Mouse (Mus musculus) heart, adult 2 months (tissue): ENCODE measurements around the gene Batf2. TPM values are rescaled to one million over a fixed set of nuclear protein-coding genes. Genes with fewer than 3 reads are reported as not detected.
A peak's percentile ranks its signal among the peaks of the same experiment; 100 is the strongest.
"Not testable (repeated sequence)": the region's sequence is repeated elsewhere in the genome, so short reads cannot be mapped to it uniquely, and the experiment has no call there.

ENCODE experiments used
- DNase-seq, 2 experiments: peaks; one replicate each; pipeline ENCODE4 v3.0.0; 2021
- H3K27ac ChIP-seq: fragments of 200-600 bp; 2 replicates; pipeline ENCODE4 v1.8.1; 2022
- H3K27me3 ChIP-seq: fragments of 200-500 bp; 2 replicates; pipeline ENCODE4 v1.6.1; 2012; ENCODE audit warnings: mild to moderate bottlenecking, low read length, inconsistent platforms, mixed read lengths; ENCODE audit not compliant: control insufficient read depth, insufficient read depth
- H3K36me3 ChIP-seq: fragments of 200-500 bp; 2 replicates; pipeline ENCODE4 v1.6.1; 2012; ENCODE audit warnings: low read length, inconsistent platforms; ENCODE audit not compliant: control insufficient read depth, insufficient read depth
- H3K4me1 ChIP-seq: fragments of 200-500 bp; 2 replicates; pipeline ENCODE4 v1.6.1; 2011; ENCODE audit warnings: low read length; ENCODE audit not compliant: control insufficient read depth, insufficient read depth
- H3K4me3 ChIP-seq: fragments of 200-600 bp; 2 replicates; pipeline ENCODE4 v1.8.1; 2022
- H3K79me2 ChIP-seq: fragments of 200-500 bp; replicated peaks from 2 replicates; pipeline ENCODE4 v1.6.1; 2012; ENCODE audit warnings: mild to moderate bottlenecking, inconsistent platforms, low read length, moderate library complexity, mixed read lengths; ENCODE audit not compliant: control insufficient read depth, insufficient read depth
- H3K9ac ChIP-seq: fragments of 200-500 bp; 2 replicates; pipeline ENCODE4 v1.6.1; 2012; ENCODE audit warnings: low read depth, mild to moderate bottlenecking, control low read depth, inconsistent platforms, low read length, mixed read lengths
- CTCF ChIP-seq: fragments of 200-600 bp; IDR thresholded peaks from 2 replicates; pipeline ENCODE4 v1.8.1; 2022; ENCODE audit warnings: antibody characterized with exemption, mild to moderate bottlenecking, moderate library complexity
- EP300 ChIP-seq: fragments of 200-500 bp; IDR thresholded peaks from 2 replicates; pipeline ENCODE4 v1.6.1; 2011; ENCODE audit warnings: low read depth, low read length, control low read depth; ENCODE audit not compliant: insufficient read depth
- POLR2A ChIP-seq: fragments of 200-500 bp; IDR thresholded peaks from 2 replicates; pipeline ENCODE4 v1.6.1; 2011; ENCODE audit warnings: mild to moderate bottlenecking, low read depth, low read length, control low read depth; ENCODE audit not compliant: insufficient read depth
- WGBS: fragments of 180-500 bp; shearing (Covaris S2); methylation state at CpG from one replicate; pipeline ENCODE4 v1.1.7; 2018; 5-methylcytosine and 5-hydroxymethylcytosine counted together
- intact Hi-C: fragments of 180-260 bp; cut with DNase I; formaldehyde crosslinking; loops from one replicate; pipeline ENCODE4 v1.15.1; 2025
- polyA plus RNA-seq: library from polyadenylated mRNA; depleted of rRNA; stranded (reverse); fragments of >200 nt; gene quantifications from 2 replicates; pipeline ENCODE4 v1.2.3, GENCODE M21; 2012
- total RNA-seq, 2 experiments: library from RNA; stranded (reverse); gene quantifications; 2 replicates each; pipeline ENCODE4 v1.2.3; 2021

The Batf2 gene
- total and polyA plus RNA-seq, 3 experiments: 0.98 to 3.2 (median 1.6) TPM

DNA sequence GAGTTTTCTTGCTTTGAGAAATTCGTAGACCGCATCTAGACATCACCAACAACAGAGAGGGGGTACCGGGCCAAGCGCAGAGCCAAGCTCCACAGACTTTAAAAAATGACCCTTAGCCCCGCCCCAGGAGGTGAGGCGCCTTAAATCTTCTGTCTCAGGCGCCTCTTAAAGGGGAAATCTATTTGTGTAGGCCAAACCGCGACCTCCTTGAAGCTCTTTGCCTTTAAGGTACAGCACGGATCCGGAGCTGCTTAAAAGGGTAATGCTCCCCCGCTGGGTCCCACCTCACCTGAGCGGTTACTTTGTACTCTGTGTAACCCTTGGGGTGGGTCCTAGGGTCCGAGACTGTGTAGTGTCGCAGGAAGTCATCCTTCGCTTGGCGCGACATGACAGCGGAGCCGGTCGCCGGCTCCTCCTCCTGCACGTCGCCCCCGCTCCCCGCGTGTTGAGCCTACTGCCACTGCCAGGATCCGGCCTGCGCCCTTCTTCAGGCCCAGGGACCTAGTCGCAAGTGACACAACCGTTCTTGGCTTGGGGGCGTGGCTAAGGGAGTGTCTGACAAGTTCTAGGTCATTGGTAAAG is 12.9 kb upstream of the Batf2 start, which contains the start of gene Snx15:
Snx15 (minus strand) TSS at position 545 of the 582 bp plus-strand sequence.
- Histone ChIP-seq H3K36me3 (no peaks in the 10 kb centered on the region), H3K27ac (peak within 1 kb of the TSS; percentile 91), H3K79me2 (no peaks in the 10 kb centered on the region), H3K4me1 (peaks cover 1% of the 10 kb centered on the region; the same call in 1 of the 2 replicates), H3K9ac (peak within 1 kb of the TSS; percentile 81), H3K4me3 (peak within 1 kb of the TSS; percentile 90), H3K27me3 (no peaks in the 10 kb centered on the region)
- TF ChIP-seq POLR2A (peak; percentile 67), CTCF (no peak), EP300 (peak; percentile 56; the same call in 1 of the 2 replicates)
- DNase-seq: peak; percentile 93 to 96
- under 1% methylated on average over 32 of the region's 32 CpGs for WGBS
- intact Hi-C loops: loop anchor here (1.0 to 10.0 kb wide), 5 partner anchors 12 to 401 kb away; partner anchors contain the start of genes Batf2, Ehbp1l1, Fam89b and Syvn1

DNA sequence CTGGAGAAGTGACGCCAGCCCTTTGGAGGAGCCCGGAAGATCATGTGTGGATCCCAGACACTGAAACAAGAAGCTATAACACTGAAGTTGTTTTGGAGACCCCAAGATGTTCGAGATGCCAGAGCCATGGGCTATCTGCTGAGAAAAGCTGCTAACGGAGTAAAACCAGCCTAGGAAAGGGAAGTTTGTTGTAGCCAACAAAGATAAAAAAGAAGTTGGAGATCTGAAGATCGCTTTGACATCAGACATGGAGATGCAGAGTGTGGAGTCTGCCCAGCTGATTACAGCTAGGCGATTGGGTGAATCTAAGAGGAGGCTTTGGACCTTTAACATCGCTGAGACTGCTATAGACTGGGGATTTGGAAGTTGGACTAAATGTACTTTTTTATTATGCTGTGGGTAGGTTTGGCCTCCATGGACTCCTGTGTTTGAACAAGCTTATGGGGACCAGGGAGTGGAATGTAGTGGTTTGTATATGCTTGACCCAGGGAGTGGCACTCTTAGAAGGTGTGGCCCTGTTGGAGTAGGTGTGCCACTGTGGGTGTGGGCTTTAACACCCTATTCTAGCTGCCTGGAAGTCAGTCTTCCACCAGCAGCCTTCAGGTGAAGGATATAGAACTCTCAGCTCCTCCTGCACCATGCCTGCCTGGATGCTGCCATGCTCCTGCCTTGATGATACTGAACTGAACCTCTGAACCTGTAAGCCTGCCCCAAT is 10.2 kb upstream of the Batf2 start:
- H3K36me3 ChIP-seq, intact Hi-C loops, H3K27ac ChIP-seq, H3K79me2 ChIP-seq, H3K4me1 ChIP-seq, H3K27me3 ChIP-seq, H3K4me3 ChIP-seq, DNase-seq, H3K9ac ChIP-seq: not testable (repeated sequence)
- 72% methylated on average over 7 of the region's 7 CpGs for WGBS

DNA sequence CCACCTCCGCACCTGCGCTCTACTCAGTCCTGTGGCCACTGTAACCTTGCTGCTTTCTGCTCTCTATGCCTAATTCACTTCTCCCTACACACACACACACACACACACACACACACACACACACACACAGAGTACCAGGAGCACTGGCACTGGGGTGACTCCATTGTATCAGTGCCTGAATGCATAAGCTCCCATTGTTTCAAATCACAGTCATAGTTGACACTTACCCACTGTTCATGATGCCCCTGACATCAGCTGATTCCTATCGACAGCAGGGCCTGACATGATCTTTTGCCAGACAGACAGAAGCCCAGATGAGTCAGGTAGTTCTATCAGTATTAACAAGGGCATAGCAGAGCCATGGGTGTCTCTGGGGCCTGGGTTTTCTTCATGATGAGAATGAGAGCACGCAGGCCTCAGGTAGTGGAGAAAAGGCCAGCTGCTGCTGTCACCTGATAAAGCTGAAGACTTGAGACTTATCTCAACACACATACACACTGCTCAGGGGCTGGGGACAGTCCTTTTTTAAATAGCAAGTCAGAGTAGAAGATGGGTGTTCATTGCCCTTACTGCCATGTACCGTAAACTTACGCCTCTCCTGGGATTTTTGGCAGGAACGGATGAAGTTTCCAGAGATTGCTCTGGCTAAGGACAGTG is 8.5 kb upstream of the Batf2 start:
- Histone ChIP-seq H3K27me3 (no peaks in the 10 kb centered on the region), H3K36me3 (no peaks in the 10 kb centered on the region), H3K4me1 (no peaks in the 10 kb centered on the region), H3K4me3 (no peak overlapping the region), H3K27ac (no peak overlapping the region), H3K9ac (no peak overlapping the region), H3K79me2 (no peaks in the 10 kb centered on the region)
- intact Hi-C loops: no loop called here
- TF ChIP-seq EP300 (no peak), POLR2A (no peak), CTCF (no peak)
- 81% methylated on average over 7 of the region's 7 CpGs for WGBS
- no peak for DNase-seq

DNA sequence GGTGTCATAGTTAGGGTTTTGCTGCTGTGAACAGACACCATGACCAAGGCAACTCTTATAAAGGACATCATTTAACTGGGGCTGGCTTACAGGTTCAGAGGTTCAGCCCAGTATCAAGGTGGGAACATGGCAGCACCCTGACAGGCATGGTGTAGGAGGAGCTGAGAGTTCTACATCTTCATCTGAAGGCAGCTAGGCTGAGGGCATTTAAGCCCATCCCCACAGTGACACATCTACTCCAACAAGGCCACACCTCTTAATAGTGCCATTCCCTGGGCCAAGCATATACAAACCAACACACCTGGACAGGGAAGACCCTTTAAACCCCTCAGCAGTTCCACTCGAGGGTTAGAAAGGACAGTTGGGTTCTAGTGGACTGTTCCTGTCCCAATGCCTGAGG is 7.6 kb upstream of the Batf2 start:
- intact Hi-C loops, DNase-seq: not testable (repeated sequence)
- WGBS: 48% methylated on average over 1 of the region's 1 CpGs

DNA sequence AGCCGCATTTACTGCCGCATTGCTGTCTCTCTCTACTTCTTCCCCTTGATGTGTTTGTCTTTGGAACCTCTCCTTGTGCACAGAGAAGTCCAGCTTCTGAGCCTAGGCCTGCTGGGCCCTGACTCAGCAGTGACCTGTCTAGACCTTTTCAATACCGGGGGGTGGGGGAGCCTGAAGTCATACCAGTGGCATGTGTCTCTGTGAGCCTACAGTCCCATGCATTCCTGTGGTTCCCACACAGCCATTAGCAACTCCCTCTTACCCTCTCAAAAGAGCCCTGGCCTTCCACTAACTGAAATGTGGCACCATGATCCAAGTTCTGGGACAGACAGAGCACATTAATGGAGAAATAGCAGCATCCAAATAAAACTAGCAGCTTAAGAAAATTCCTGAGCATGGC is 4.4 kb upstream of the Batf2 start:
- 80% methylated on average over 3 of the region's 3 CpGs for WGBS
- no peak for DNase-seq
- Histone ChIP-seq H3K27me3 (no peaks in the 10 kb centered on the region), H3K27ac (no peak overlapping the region), H3K36me3 (no peaks in the 10 kb centered on the region), H3K4me3 (no peak overlapping the region), H3K4me1 (peaks cover 1% of the 10 kb centered on the region; the same call in 1 of the 2 replicates), H3K79me2 (no peaks in the 10 kb centered on the region), H3K9ac (no peak overlapping the region)
- no peak for TF ChIP-seq POLR2A
- TF ChIP-seq CTCF: no peak
- no peak for TF ChIP-seq EP300
- intact Hi-C loops: no loop called here

More for the DNA sequence above, 7.6 kb upstream of the Batf2 start:
- H3K36me3 ChIP-seq, H3K79me2 ChIP-seq, H3K9ac ChIP-seq, H3K27me3 ChIP-seq, H3K4me1 ChIP-seq, H3K27ac ChIP-seq, H3K4me3 ChIP-seq: not testable (repeated sequence)

DNA sequence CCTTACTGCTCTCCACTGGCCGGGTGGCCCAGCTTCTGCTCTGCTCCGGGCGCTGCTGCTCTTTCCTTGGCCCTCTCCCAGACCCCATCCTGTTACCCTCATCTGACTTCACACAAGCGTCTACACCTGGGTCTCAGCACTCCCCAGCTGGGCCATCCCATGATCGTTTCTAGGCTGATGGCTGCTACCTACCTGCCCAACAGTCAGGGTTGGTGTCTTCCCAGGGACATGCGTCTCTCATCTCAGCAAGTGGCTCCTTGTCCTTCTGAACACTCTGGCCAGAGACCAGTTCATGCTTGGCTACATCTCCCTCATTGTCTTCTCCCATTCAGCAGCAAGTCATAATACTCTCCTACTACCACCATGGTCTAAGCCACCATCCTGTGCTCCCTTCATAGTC is 1.1 kb upstream of the Batf2 start:
- WGBS: 91% methylated on average over 6 of the region's 6 CpGs
- H3K27ac ChIP-seq: peak overlapping the region; percentile 97
- intact Hi-C loops: loop anchor here (1.0 to 2.0 kb wide), 2 partner anchors 11 to 97 kb away; partner anchors contain the start of gene Snx15
- peaks cover 1% of the 10 kb centered on the region; the same call in 1 of the 2 replicates for H3K4me1 ChIP-seq
- H3K27me3 ChIP-seq: no peaks in the 10 kb centered on the region
- H3K36me3 ChIP-seq: no peaks in the 10 kb centered on the region
- DNase-seq: no peak
- H3K79me2 ChIP-seq: no peaks in the 10 kb centered on the region
- H3K9ac ChIP-seq: no peak overlapping the region
- H3K4me3 ChIP-seq: no peak overlapping the region
- no peak for TF ChIP-seq POLR2A
- TF ChIP-seq EP300: no peak
- no peak for TF ChIP-seq CTCF
